Mouse (Mus musculus): Measurements from ENCODE around the gene Smpdl3a.

Smpdl3a gene

GRCm38 (mm10) chr10:57815869-57816268 is 21.7 kb downstream of the Smpdl3a start:
- in situ Hi-C loops (cut with MboI, MseI): no loop called here

- in situ Hi-C loops (cut with MboI, MseI): no loop called here
Observed at GRCm38 (mm10) chr10:57819209-57819608, 25.1 kb downstream of the Smpdl3a start.

GRCm38 (mm10) chr10:57822473-57822872 is 28.3 kb downstream of the Smpdl3a start:
- in situ Hi-C loops (cut with MboI, MseI): no loop called here

GRCm38 (mm10) chr10:57828649-57829048 is 34.5 kb downstream of the Smpdl3a start:
- in situ Hi-C loops (cut with MboI, MseI): loop anchor here in 1 of 2 experiments (5.0 kb wide), 1 partner anchor 356 kb away; no protein-coding TSS in a partner anchor

- in situ Hi-C loops (cut with MboI, MseI): loop anchor here in 1 of 2 experiments (5.0 kb wide), 1 partner anchor 357 kb away; no protein-coding TSS in a partner anchor
Observed at GRCm38 (mm10) chr10:57829621-57830020, 35.5 kb downstream of the Smpdl3a start.

- in situ Hi-C loops (cut with MboI, MseI): loop anchor here in 1 of 2 experiments (5.0 kb wide), 1 partner anchor 38 kb away; no protein-coding TSS in a partner anchor
Observed at GRCm38 (mm10) chr10:57835094-57835493, 41.0 kb downstream of the Smpdl3a start.

- in situ Hi-C loops (cut with MboI, MseI): loop anchor here in 1 of 2 experiments (5.0 kb wide), 1 partner anchor 39 kb away; no protein-coding TSS in a partner anchor
Observed at GRCm38 (mm10) chr10:57835982-57836381, 41.8 kb downstream of the Smpdl3a start.

GRCm38 (mm10) chr10:57841638-57842509 is 47.7 kb downstream of the Smpdl3a start:
- in situ Hi-C loops (cut with MboI, MseI): loop anchor here (5.0 to 10.0 kb wide), 4 partner anchors 90 to 267 kb away; partner anchors contain the start of gene Pkib (in 1 of the 2)

- in situ Hi-C loops (cut with MboI, MseI): loop anchor here (5.0 to 10.0 kb wide), 3 partner anchors 213 to 679 kb away; partner anchors contain the start of gene Pkib (in 1 of the 2)
Observed at GRCm38 (mm10) chr10:57847916-57848682, 54.0 kb downstream of the Smpdl3a start.
